Mouse (Mus musculus): ENCODE results near the gene Bdkrb1.

Bdkrb1 gene

GRCm38 (mm10) chr12:105599098-105599497 lies 3.8 kb upstream of the Bdkrb1 start:
- DNase-seq, result no peak

- DNase-seq, result no peak
These were observed 1.3 kb upstream of the Bdkrb1 start for GRCm38 (mm10) chr12:105601586-105601985.

- DNase-seq, result no peak
These were observed 1.0 kb downstream of the Bdkrb1 start for GRCm38 (mm10) chr12:105603904-105604303.

GRCm38 (mm10) chr12:105605212-105605611 lies 2.3 kb downstream of the Bdkrb1 start:
- DNase-seq, result peak; percentile 40

DNA sequence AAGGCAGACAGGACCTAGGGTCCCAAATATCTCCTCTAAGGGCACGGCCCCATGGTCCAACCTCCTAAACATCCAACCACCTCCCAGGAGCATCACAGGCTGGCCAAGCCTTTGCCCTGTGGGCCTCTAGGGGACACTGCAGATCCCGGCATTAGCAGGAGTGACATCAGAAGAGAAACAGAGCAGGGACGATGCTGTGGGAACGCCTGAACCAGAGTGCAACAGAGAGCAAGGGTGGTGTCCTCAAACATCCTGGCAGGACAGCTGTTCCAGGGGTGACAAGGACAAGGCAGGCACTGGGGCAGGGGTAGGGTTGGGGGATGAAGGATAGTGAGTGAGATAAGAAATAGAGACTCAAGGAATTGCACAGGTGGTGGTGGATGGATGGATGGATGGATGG lies 4.0 kb downstream of the Bdkrb1 start:
- DNase-seq, result no peak

GRCm38 (mm10) chr12:105611045-105611444 lies 8.2 kb downstream of the Bdkrb1 start:
- no peak for DNase-seq

- DNase-seq, result peak; percentile 92
These were observed 8.9 kb downstream of the Bdkrb1 start for GRCm38 (mm10) chr12:105611748-105612147.

- no peak for DNase-seq
These were observed 10.7 kb downstream of the Bdkrb1 start for GRCm38 (mm10) chr12:105613559-105613958.

- DNase-seq, result no peak
These were observed 19.2 kb downstream of the Bdkrb1 start for GRCm38 (mm10) chr12:105622048-105622447.

DNA sequence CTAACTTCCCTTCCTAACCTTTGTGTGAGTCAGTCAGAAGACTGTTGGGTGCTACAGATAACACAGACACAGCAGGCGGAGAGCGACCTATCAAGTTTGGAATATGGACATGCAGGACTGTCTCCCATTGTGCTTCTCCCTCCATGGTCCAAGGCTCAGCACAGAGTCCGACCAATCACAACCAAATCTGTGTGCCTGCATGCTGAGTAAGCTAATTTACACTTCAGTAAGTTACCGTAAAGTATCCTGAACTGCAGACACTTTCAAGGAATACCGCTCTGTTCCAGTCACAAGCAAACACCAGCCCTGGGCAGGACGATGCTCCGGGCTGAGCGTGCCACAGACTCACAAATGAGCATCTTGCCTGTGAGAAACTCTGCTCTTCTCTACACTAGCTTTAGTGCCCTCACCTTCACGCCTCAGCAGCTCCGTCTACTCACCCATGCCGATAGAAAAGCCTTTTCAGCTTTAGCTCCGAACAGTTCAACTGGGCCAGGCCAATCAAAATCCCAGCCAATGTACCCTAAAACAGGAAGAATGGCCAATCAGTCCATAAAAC lies 20.2 kb downstream of the Bdkrb1 start:
- no peak for DNase-seq

DNA sequence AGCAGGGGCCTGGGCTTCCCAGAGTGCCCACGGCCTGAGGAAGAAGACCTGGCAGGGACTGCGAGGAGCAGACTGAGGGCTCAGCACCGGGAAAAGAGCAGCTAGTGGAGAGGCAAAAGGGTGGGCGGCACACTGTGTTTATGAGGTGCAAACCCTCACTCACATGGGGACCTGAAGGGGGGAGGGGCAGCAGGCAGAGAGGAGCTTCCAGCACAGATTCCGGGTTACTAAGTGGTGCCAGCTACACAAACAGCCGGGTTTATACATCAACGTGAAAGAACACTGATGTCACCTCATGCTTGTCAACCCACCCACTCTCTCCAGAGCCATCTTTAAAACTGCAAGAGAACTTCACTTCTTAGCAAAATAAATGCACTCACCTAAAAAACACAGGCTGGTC lies 22.9 kb downstream of the Bdkrb1 start:
- peak; percentile 23 for DNase-seq

DNA sequence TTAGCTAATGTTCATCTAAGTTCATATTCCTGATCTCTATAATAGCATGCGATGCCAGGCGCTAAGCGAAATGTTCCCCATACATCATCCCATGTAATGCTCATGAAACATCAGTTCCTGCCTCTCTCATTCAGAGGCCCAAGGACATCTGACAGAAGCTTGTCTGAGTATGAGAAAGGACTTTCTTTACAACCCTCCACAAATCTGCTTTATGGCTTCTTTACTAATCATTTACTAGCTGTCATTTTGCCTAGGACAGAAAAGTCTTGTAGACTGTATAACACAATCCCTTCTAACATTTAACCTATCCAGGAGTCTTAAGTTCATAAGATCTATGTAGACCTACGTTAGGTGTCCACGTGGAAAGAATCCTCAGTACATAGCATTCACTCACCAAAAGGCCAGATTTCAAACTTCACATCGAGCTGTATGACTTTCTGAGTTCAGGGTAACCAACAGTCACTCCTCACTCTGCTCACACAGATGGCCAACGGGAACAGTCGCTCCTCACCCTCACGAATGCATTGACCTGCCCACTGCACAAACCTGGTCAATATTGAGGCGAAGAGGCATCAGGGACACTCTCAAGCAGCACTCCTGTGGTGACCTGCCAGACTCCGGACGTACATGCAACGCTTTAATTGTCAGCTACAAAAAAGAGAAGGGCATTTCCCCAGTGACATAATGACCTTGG lies 31.6 kb downstream of the Bdkrb1 start:
- DNase-seq, result no peak

GRCm38 (mm10) chr12:105636551-105636950 lies 33.7 kb downstream of the Bdkrb1 start:
- DNase-seq, result no peak

DNA sequence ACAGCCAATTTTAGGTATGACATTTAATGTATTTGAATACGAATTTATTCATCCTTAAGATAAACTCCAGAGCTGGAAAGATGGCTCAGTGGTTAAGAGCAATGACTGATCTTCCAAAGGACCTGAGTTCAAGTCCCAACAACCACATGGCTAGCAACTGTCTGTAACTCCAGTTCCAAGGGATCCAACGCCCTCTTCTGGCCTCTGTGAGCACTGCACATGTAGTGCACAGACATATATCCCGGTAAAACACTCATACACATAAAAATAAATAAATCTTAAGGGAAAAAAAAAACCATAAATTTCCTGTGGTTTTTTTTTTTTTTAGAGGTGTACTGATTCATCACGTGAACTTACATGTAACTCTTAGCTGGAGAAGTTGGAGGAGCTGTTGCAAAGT lies 34.7 kb downstream of the Bdkrb1 start:
- DNase-seq, result no peak

GRCm38 (mm10) chr12:105642770-105643321 lies 40.0 kb downstream of the Bdkrb1 start:
- DNase-seq, result no peak

Data from embryo, embryonic 11 days (tissue).